In genomic region chr6:34879911-34880475, GRCm38 (mm10) we compare ENCODE assay signal across 10 mouse cellular contexts. TPM values are rescaled to one million over a fixed set of nuclear protein-coding genes. Genes with fewer than 3 reads are reported as not detected.
DNase-seq lines count a peak whose midpoint lies in the region; ATAC-seq lines count a peak whose summit lies in the region.
"Had no signal": no experiment of that assay in that cellular context is flagged by ENCODE, and none has a peak within 500 bp of the region (broad histone marks: within the 10 kb centered on the region; RNA-seq: fewer than 3 reads in every experiment).

No protein-coding gene starts in this region.

- H3K4me2 ChIP-seq in intestine, embryonic 15.5 days (replicated peaks): no peak overlapping the region
- H3K4me2 ChIP-seq: embryonic facial prominence, embryonic 13.5 days had no signal

- WGBS in limb, embryonic 10.5 days: 57% methylated on average over 6 of the region's 6 CpGs
- whole genome bisulfite sequencing in intestine, embryonic 15.5 days: 57% methylated on average over 6 of the region's 6 CpGs

- peak; percentile 78 for DNase-seq in layer of hippocampus, adult 11-12 months (ENCODE audit: low spot score)
- DNase-seq in layer of hippocampus, adult 9-10 months (ENCODE audit: low spot score): no peak
- DNase-seq in T-cell, adult 2 months (ENCODE audit: low spot score): peak; percentile 40
- peak; percentile 24 to 40 for DNase-seq in cerebellum, postnatal 4 days (ENCODE audit: low spot score in 2 of 2)
- DNase-seq in left cerebral cortex, adult 18-20 months (ENCODE audit: low spot score in 2 of 2): peak; percentile 51 to 61
- peak; percentile 34 for DNase-seq in retina, postnatal 7 days (ENCODE audit: low read depth, low spot score)
- no peak for DNase-seq in limb, embryonic 10.5 days (ENCODE audit: low spot score)

- H3K9ac ChIP-seq in intestine, embryonic 15.5 days: no peak overlapping the region

- H3K4me1 ChIP-seq in limb, embryonic 10.5 days: peaks cover 27% of the 10 kb centered on the region
- H3K4me1 ChIP-seq in intestine, embryonic 15.5 days (replicated peaks): peaks cover 16% of the 10 kb centered on the region

- H3K27ac ChIP-seq in limb, embryonic 10.5 days: no peak overlapping the region
- no peak overlapping the region for H3K27ac ChIP-seq in intestine, embryonic 15.5 days

- no peaks in the 10 kb centered on the region for H3K9me3 ChIP-seq in limb, embryonic 10.5 days (replicated peaks)
- H3K9me3 ChIP-seq in intestine, embryonic 15.5 days: no peaks in the 10 kb centered on the region
- H3K9me3 ChIP-seq: embryonic facial prominence, embryonic 13.5 days had no signal

- H3K36me3 ChIP-seq in limb, embryonic 10.5 days: peaks cover 54% of the 10 kb centered on the region
- 0 out of 2 replicates have a peak, but pooled peaks cover 7% of the 10 kb centered on the region for H3K36me3 ChIP-seq in intestine, embryonic 15.5 days

- ATAC-seq in intestine, embryonic 15.5 days: no peak

- no peaks in the 10 kb centered on the region for H3K27me3 ChIP-seq in limb, embryonic 10.5 days (ENCODE audit: low read depth, poor library complexity, severe bottlenecking)
- H3K27me3 ChIP-seq in intestine, embryonic 15.5 days (replicated peaks): no peaks in the 10 kb centered on the region
- H3K27me3 ChIP-seq: embryonic facial prominence, embryonic 13.5 days had no signal

- no peak overlapping the region for H3K4me3 ChIP-seq in limb, embryonic 10.5 days
- no peak overlapping the region for H3K4me3 ChIP-seq in intestine, embryonic 15.5 days (replicated peaks)
- H3K4me3 ChIP-seq: embryonic facial prominence, embryonic 13.5 days had no signal

RNA-seq across cellular contexts. Expression of gene Cyren, which starts 2.1 kb away (rescaled TPM):
- 1 to 10 TPM; 4.1 to 5.6 TPM for total RNA-seq in left cerebral cortex, adult 18-20 months (2021)
- polyA plus RNA-seq in limb, embryonic 10.5 days (2016; fragmentation: Nextera tagmentation; extraction: Ambion mirVana): 19.6 and 20.1 TPM in 2 replicates
- polyA plus RNA-seq in intestine, embryonic 15.5 days (2015; fragmentation: Nextera tagmentation; extraction: Ambion mirVana): 11.0 and 11.3 TPM in 2 replicates

RNA-seq across cellular contexts. Expression of gene Tmem140, which starts 17.0 kb away (rescaled TPM):
- total RNA-seq in left cerebral cortex, adult 18-20 months (2021): 1 to 10 TPM; 3.5 to 4.6 TPM
- polyA plus RNA-seq in limb, embryonic 10.5 days (2016; fragmentation: Nextera tagmentation; extraction: Ambion mirVana): 2.3 and 2.7 TPM in 2 replicates
- polyA plus RNA-seq in intestine, embryonic 15.5 days (2015; fragmentation: Nextera tagmentation; extraction: Ambion mirVana): 1.7 and 1.8 TPM in 2 replicates

RNA-seq across cellular contexts. Expression of gene Wdr91, which starts 30.7 kb away (rescaled TPM):
- total RNA-seq in left cerebral cortex, adult 18-20 months (2021): 10 to 100 TPM; 30.2 to 33.2 TPM
- 9.6 and 13.0 TPM in 2 replicates for polyA plus RNA-seq in limb, embryonic 10.5 days (2016; fragmentation: Nextera tagmentation; extraction: Ambion mirVana)
- polyA plus RNA-seq in intestine, embryonic 15.5 days (2015; fragmentation: Nextera tagmentation; extraction: Ambion mirVana): 7.1 and 8.4 TPM in 2 replicates

RNA-seq across cellular contexts. Expression of gene Stra8, which starts 40.0 kb away (rescaled TPM):
- not detected for total RNA-seq in left cerebral cortex, adult 18-20 months (2021)
- polyA plus RNA-seq in limb, embryonic 10.5 days (2016; fragmentation: Nextera tagmentation; extraction: Ambion mirVana): not detected in 2 replicates
- not detected in 2 replicates for polyA plus RNA-seq in intestine, embryonic 15.5 days (2015; fragmentation: Nextera tagmentation; extraction: Ambion mirVana)
- total RNA-seq: layer of hippocampus, postnatal 36 days had no signal
- polyA plus RNA-seq: embryonic facial prominence, embryonic 13.5 days had no signal

Comparison
In these comparisons a context has a peak if more than half of its experiments do, and no peak if none do; other contexts are left out.
1. DNase-seq: peak in layer of hippocampus, adult 11-12 months (single experiment), T-cell, adult 2 months (single experiment), cerebellum, postnatal 4 days (2 of 2), left cerebral cortex, adult 18-20 months (2 of 2) and retina, postnatal 7 days (single experiment); none in layer of hippocampus, adult 9-10 months (single experiment) and limb, embryonic 10.5 days (single experiment).